Mouse (Mus musculus) v-Abl transformed pro-B cells (cell line): ENCODE data around the gene Suclg1.

Experiments used
- in situ Hi-C, 2 experiments: fragments of 400-800 bp; cut with MboI; formaldehyde crosslinking; loops; one replicate each; pipeline ENCODE4 v1.15.1; 2025; ENCODE audit not compliant: unreplicated experiment in 2 of 2

Gene Suclg1

GRCm38 (mm10) chr6:73247452-73247851 is 730 bp upstream of the Suclg1 start:
- in situ Hi-C loops = no loop called here

- in situ Hi-C loops = no loop called here
Observed at GRCm38 (mm10) chr6:73249049-73249422, 854 bp downstream of the Suclg1 start.

- in situ Hi-C loops = no loop called here
Observed at GRCm38 (mm10) chr6:73249851-73250250, 1.7 kb downstream of the Suclg1 start.

- in situ Hi-C loops = no loop called here
Observed at GRCm38 (mm10) chr6:73251336-73251735, 3.2 kb downstream of the Suclg1 start.

DNA sequence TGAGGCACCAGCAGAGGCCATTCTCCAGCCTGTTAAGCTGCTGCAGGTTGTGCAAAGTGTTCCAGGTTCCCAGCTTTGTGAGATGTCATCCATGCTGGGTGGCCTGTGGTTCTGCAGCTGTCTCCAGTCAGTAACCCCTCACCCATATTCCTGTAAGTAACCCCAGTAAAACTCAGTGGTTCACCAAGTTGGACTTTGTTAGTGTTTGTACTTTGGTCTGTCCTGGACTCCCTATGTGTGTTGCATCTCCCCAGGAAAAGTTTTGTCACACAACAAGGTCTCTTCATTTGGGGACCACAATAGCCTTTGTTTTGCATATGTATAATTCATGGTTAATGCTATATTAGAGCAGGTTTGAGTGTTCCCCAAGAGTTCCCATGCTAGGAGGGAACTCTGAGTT is 4.2 kb downstream of the Suclg1 start:
- in situ Hi-C loops = no loop called here

GRCm38 (mm10) chr6:73253006-73253405 is 4.8 kb downstream of the Suclg1 start:
- in situ Hi-C loops = no loop called here

GRCm38 (mm10) chr6:73253584-73253983 is 5.4 kb downstream of the Suclg1 start:
- in situ Hi-C loops = no loop called here

DNA sequence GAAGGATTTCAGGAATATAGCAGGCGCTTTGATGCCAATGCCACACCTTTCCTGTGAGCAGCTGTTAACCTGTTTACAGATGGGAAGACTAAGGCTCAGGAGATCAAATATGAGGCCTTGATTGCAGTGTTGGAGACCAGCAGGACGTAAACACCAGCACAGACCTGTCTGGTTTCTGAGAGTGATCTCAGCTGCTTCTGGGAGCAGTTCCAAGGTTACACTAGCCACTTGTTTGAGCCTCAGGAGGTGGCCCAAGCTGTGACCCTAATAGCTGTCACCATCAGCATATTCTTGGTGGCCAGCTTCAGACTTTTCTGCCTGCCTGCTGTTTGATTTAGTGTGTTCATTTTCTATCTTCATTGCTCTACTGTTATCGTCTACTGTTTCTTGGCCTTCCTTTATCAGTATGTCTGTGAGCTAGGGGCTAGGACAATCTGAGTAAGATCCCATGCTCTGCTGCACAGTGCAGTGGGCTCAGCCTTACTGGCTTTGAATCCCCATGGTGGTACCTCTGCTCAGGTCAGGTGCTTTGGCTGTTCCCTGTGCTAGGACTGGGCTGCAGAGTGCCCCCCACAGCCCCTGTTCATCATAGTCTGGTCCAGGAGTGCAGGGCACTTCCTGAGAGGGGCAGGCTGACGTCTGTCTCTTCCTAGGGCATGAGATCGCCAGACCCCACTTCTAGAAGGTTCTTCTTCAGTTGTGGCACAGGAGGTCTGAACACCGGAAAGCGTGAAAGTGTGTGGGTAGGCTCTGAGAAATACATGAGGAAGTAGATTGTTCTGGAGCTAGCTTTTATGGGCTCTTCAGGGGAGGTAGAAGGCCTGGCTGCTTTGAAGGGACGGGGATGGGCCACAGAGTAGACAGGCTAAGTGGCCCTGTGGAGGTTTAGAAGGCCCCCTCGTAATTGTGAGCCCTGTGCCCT is 6.4 kb downstream of the Suclg1 start:
- in situ Hi-C loops = no loop called here

DNA sequence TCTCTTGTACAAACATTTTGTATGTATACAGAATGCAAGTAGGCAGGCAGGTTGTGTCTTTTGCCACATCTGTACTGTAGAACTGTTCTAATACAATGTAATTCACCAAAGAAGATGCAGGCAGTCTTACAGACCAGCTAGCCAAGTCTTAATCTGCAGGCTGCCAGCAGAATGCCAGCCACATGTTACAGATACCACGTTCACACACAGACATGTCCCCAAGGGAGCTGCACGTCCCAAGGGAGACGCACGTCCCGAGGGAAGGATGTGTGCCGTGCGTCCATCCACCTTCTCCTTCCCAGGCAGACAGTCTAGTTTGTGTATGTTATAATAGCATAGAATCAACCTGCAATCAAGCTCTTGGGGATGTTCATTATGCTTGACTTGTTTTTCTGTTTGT is 8.9 kb downstream of the Suclg1 start:
- in situ Hi-C loops = no loop called here

- in situ Hi-C loops = no loop called here
Observed at GRCm38 (mm10) chr6:73260110-73260509, 11.9 kb downstream of the Suclg1 start.

- in situ Hi-C loops = no loop called here
Observed at GRCm38 (mm10) chr6:73264801-73265200, 16.6 kb downstream of the Suclg1 start.

- in situ Hi-C loops = no loop called here
Observed at GRCm38 (mm10) chr6:73267738-73268311, 19.6 kb downstream of the Suclg1 start.

- in situ Hi-C loops = no loop called here
Observed at GRCm38 (mm10) chr6:73269374-73269773, 21.2 kb downstream of the Suclg1 start.

DNA sequence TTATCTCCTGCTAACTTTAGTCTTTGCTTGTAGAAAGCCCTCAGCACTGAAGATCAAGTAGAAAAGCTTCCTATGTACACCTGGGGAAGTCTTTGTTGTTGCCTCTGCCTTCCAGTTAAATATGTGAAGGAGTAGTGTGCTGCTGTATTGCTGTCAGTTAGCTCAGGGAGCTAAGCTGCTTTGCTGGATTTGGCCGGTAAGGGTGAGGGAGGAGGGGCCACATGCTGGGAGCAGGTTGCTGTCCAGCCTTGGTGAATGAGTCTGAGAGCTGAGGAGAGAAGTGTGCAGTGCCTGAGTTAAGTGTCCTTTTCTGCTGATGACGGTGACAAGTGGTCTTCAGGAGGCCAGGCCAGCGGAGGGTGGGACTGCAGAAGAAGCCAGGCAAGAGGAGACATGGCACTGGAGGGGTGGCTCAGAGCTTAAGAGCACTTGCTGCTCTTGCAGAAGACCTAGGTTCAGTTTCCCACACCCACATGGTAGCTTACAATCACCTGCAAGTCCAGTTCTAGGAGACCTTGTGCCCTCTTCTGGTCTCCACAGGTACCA is 23.4 kb downstream of the Suclg1 start:
- in situ Hi-C loops = no loop called here

GRCm38 (mm10) chr6:73275002-73275401 is 26.8 kb downstream of the Suclg1 start:
- in situ Hi-C loops = no loop called here

- in situ Hi-C loops = no loop called here
Observed at GRCm38 (mm10) chr6:73279681-73280080, 31.5 kb downstream of the Suclg1 start.

GRCm38 (mm10) chr6:73280546-73281115 is 32.4 kb downstream of the Suclg1 start:
- in situ Hi-C loops = no loop called here

GRCm38 (mm10) chr6:73286326-73286725 is 38.1 kb downstream of the Suclg1 start:
- in situ Hi-C loops = no loop called here

- in situ Hi-C loops = no loop called here
Observed at GRCm38 (mm10) chr6:73306837-73307236, 58.7 kb downstream of the Suclg1 start.

GRCm38 (mm10) chr6:73308685-73309520 is 60.7 kb downstream of the Suclg1 start:
- in situ Hi-C loops = no loop called here

DNA sequence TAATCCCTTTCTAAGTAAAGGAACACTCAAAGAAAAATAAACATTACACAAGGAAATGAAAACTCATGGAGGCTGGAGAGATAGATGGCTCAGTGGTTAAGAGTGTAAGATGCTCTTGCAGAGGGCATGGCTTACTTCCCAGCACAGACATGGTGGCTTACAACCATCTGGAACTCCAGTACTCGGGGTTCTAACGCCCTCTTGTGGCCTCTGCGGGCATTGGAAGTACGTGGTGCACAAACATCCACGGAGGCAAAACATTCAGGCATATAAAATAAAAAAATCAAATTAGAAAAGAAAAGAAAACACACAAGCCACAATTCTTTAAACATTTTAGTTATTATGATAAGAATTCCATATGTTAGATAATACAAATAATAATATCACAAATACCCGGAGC is 63.2 kb downstream of the Suclg1 start:
- in situ Hi-C loops = no loop called here
